Mouse (Mus musculus) stomach, embryonic 14.5 days (tissue): Measurements from ENCODE around the gene Trmt112. TPM values are rescaled to one million over a fixed set of nuclear protein-coding genes. Genes with fewer than 3 reads are reported as not detected.

Experiments
- ATAC-seq: fragments of 200-750 bp; cut with Nextera tagmentation; 2 replicates; pipeline ENCODE4 v1.8.0; 2017; ENCODE audit warnings: low read depth, moderate TSS enrichment; ENCODE audit not compliant: insufficient number of reproducible peaks, insufficient read depth, low FRiP score
- H3K27ac ChIP-seq: fragments of 300-500 bp; sonication (generic); 2 replicates; pipeline ENCODE4 v1.5.1; 2014; ENCODE audit warnings: mild to moderate bottlenecking, low read length, moderate library complexity, mixed read lengths
- H3K27me3 ChIP-seq: fragments of 300-500 bp; sonication (generic); 2 replicates; pipeline ENCODE4 v1.6.1; 2014; ENCODE audit warnings: low read length, control low read depth, mixed read lengths; ENCODE audit not compliant: control insufficient read depth, insufficient read depth
- H3K36me3 ChIP-seq: fragments of 300-500 bp; sonication (generic); 2 replicates; pipeline ENCODE4 v1.6.1; 2014; ENCODE audit warnings: mild to moderate bottlenecking, control low read depth, low read length, moderate library complexity, mixed read lengths; ENCODE audit not compliant: control insufficient read depth, insufficient read depth
- H3K4me1 ChIP-seq: fragments of 300-500 bp; sonication (generic); 2 replicates; pipeline ENCODE4 v1.6.1; 2014; ENCODE audit warnings: low read length, control low read depth, mixed read lengths; ENCODE audit not compliant: control insufficient read depth, insufficient read depth
- H3K4me2 ChIP-seq: fragments of 300-500 bp; sonication (generic); replicated peaks from 2 replicates; pipeline ENCODE4 v1.6.1; 2014; ENCODE audit warnings: low read depth, low read length, control low read depth
- H3K4me3 ChIP-seq: fragments of 300-500 bp; sonication (generic); 2 replicates; pipeline ENCODE4 v1.5.1; 2014; ENCODE audit warnings: low read depth, low read length, control low read depth
- H3K9ac ChIP-seq: fragments of 300-500 bp; sonication (generic); replicated peaks from 2 replicates; pipeline ENCODE4 v1.6.1; 2014; ENCODE audit warnings: low read depth, mild to moderate bottlenecking, control low read depth, low read length, moderate library complexity, mixed read lengths
- H3K9me3 ChIP-seq: fragments of 300-500 bp; sonication (generic); 2 replicates; pipeline ENCODE4 v1.6.1; 2016; ENCODE audit warnings: low read depth, low read length, control low read depth; ENCODE audit not compliant: control insufficient read depth
- WGBS: fragments of 180-500 bp; shearing (Covaris S2); extraction: QIAGEN DNeasy Blood & Tissue Kit; methylation state at CpG from one replicate; pipeline ENCODE4 v1.1.7; 2014; 5-methylcytosine and 5-hydroxymethylcytosine counted together
- polyA plus RNA-seq: library from polyadenylated mRNA; unstranded; fragments of >200 nt; fragmentation: Nextera tagmentation; extraction: Ambion mirVana; gene quantifications from 2 replicates; pipeline ENCODE4 v1.2.1, GENCODE M21; 2014

The Trmt112 gene
- polyA plus RNA-seq, 1 experiment from 2014 or later = 158 TPM

DNA sequence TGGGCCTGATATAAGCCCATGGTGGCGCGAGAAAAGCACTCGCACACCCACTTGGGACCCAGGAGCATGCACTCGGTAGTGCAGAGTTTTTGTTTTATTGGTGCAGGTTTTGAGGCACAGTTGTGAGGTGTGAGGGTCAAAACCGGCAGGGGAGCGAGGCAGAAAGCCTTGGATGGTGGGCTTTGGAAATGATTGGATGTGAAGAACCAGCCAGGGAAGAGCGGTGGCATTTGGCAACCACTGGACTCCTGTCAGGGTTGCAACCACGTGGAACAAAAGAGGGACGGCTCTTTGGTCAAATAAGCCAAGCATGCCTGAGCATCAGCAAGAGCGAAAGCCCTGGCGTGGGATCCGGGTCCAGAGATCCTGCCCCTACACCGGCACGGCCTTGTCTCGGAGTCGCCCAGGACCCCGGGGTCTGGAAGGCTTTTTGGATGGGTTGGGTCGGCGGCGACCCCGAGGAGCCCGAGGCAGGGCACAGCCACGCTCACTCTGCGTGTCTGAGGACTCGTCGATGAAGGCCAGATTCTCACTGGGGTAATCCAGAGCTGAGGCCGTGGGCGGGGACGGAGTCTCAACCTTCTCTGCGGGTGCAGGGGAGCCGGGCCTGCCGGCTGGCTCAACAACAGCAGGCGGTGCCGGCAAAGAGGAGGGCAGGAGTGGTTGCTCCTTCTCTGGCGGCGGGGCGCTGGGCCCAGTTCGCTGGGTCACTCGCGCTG lies 16.3 kb downstream of the Trmt112 start:
- H3K36me3 ChIP-seq = no peaks in the 10 kb centered on the region
- peak overlapping the region; percentile 44; the same call in 1 of the 2 replicates for H3K27ac ChIP-seq
- no peak overlapping the region for H3K4me3 ChIP-seq
- peaks cover 5% of the 10 kb centered on the region for H3K4me1 ChIP-seq
- WGBS = 13% methylated on average over 40 of the region's 40 CpGs
- H3K9ac ChIP-seq = no peak overlapping the region
- no peaks in the 10 kb centered on the region for H3K9me3 ChIP-seq
- no peak for ATAC-seq
- H3K4me2 ChIP-seq = peak overlapping the region; percentile 31
- peaks cover 28% of the 10 kb centered on the region for H3K27me3 ChIP-seq

DNA sequence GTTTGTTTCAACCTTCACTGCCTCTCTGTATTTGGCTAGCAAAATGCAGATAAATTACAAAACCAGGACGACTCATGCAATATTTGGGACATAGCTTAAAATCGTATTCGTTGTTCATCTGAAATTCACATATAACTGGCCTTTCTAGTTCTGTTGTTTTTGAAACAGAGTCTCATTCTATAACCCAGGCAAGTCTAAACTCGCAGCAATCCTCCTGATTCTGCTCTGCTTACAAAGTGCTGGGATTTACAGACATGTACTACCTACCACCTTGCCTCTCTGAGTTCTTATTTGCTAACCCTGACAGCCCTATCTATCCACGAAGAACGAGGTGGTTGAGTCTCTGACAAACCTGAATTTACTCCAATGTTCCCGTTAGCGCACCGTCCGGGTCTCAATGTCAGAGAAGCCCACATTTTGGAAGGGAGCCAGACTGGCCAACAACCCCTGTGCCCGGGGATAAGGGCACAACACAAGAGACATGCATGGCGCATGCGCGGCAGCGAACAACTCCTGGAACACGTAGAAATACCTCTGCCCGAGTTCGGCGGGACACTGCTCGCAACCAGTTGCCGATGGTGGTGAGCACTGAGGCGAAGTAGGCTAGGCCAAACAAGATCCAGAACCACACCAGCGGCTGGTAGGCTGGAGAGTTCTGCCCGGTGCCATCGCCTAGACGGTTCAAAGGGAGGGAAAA lies 17.2 kb downstream of the Trmt112 start:
- no peak for ATAC-seq
- H3K4me2 ChIP-seq = peak overlapping the region; percentile 30
- no peaks in the 10 kb centered on the region for H3K9me3 ChIP-seq
- H3K4me3 ChIP-seq = peak overlapping the region; percentile 12
- H3K9ac ChIP-seq = no peak overlapping the region
- H3K27me3 ChIP-seq = peaks cover 32% of the 10 kb centered on the region
- peaks cover 4% of the 10 kb centered on the region for H3K4me1 ChIP-seq
- 20% methylated on average over 26 of the region's 26 CpGs for WGBS
- H3K27ac ChIP-seq = peak overlapping the region; percentile 44; the same call in 1 of the 2 replicates
- H3K36me3 ChIP-seq = no peaks in the 10 kb centered on the region

DNA sequence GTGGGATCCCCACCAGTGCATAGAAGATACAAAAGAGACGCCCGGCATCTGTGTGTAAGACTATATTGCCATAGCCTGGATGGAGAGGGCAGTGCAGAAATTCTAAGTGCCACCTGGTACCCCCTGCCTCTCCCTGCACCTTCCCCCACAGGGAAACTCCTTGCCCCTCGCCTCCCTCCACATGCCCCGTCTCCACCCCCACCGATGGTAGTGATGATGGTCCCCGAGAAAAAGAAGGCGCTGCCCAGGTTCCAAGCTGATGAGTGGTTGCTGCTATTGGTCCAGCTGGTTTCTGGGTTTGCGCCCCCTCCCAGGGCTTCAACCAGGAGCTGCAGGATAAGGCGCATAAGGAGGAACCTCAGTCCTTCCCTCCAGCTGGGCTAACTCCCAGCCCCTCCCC lies 18.6 kb downstream of the Trmt112 start:
- no peak overlapping the region for H3K27ac ChIP-seq
- 0 out of 2 replicates have a peak overlapping the region, but pooled peaks have one; percentile 3 for H3K4me3 ChIP-seq
- H3K9ac ChIP-seq = no peak overlapping the region
- H3K27me3 ChIP-seq = peaks cover 44% of the 10 kb centered on the region
- WGBS = 17% methylated on average over 9 of the region's 9 CpGs
- no peaks in the 10 kb centered on the region for H3K36me3 ChIP-seq
- no peak overlapping the region for H3K4me2 ChIP-seq
- no peaks in the 10 kb centered on the region for H3K9me3 ChIP-seq
- ATAC-seq = no peak
- H3K4me1 ChIP-seq = peaks cover 4% of the 10 kb centered on the region

DNA sequence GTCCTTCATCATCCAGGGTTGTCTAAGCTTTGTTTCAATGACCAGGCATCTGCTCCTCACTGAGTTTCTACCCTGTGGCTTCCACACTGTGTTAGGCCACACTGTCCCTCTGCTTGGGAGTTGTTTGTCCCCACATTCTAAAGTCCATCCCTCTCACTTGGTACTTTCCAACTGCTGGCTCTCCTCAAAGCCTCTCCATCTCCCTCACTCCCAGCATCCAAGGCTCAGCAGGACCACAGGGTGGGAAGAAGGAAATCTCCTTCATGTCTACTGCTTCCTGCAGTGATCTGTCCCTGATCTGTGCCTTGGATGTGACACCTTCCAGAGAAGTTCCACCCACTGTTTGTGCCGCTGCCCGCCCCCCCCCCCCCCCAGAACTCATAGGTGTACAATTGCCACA lies 21.5 kb downstream of the Trmt112 start:
- ATAC-seq = no peak
- Histone ChIP-seq H3K4me2 (no peak overlapping the region), H3K36me3 (no peaks in the 10 kb centered on the region), H3K4me3 (no peak overlapping the region), H3K27ac (no peak overlapping the region), H3K4me1 (peaks cover 10% of the 10 kb centered on the region), H3K9me3 (no peaks in the 10 kb centered on the region), H3K9ac (no peak overlapping the region), H3K27me3 (peaks cover 51% of the 10 kb centered on the region)
- WGBS = 6% methylated on average over 2 of the region's 2 CpGs

DNA sequence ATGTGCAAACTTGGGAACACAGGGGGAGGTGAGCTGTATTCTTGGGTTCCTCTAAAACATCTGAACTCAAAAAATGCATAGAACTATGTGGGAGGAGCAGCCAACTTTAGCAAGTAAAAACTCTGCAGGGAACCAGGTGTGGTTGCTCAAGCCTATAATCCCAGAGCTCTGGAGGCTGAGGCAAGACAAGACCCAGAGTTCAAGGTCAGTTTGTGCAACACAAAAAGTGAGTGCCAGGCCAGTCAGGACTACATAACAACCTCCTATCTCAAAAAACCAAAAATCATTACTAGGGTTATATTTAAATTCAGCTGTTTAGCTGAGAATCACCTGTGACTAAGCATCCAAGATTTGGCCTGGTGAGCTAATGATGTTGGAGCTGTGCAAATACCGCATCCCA lies 22.5 kb downstream of the Trmt112 start:
- WGBS = 44% methylated on average over 1 of the region's 1 CpGs
- H3K27me3 ChIP-seq = peaks cover 44% of the 10 kb centered on the region
- H3K9me3 ChIP-seq = no peaks in the 10 kb centered on the region
- no peaks in the 10 kb centered on the region for H3K36me3 ChIP-seq
- H3K27ac ChIP-seq = no peak overlapping the region
- no peak overlapping the region for H3K9ac ChIP-seq
- no peak overlapping the region for H3K4me3 ChIP-seq
- H3K4me1 ChIP-seq = peaks cover 10% of the 10 kb centered on the region; the same call in 1 of the 2 replicates
- no peak for ATAC-seq
- H3K4me2 ChIP-seq = no peak overlapping the region

DNA sequence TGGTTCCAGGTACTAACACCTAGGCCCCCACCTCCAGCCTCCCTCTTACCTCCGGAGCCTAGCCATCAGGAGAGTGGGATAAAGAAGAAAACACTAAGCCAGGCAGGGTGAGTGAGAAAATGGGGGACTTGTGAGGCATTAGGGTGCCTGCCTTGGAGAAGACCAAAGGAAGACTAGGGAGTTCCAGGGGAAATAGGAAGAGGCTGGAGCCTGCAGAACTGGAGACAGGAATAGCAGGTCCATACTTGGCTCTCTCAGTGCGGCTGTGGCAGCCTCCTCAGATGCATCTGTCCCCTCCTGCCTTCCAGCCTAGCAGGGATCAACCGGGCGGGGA lies 23.6 kb downstream of the Trmt112 start:
- no peak for ATAC-seq
- H3K27me3 ChIP-seq = peaks cover 39% of the 10 kb centered on the region
- H3K4me3 ChIP-seq = no peak overlapping the region
- no peaks in the 10 kb centered on the region for H3K9me3 ChIP-seq
- no peaks in the 10 kb centered on the region for H3K36me3 ChIP-seq
- WGBS = 30% methylated on average over 4 of the region's 4 CpGs
- no peak overlapping the region for H3K27ac ChIP-seq
- no peak overlapping the region for H3K9ac ChIP-seq
- H3K4me2 ChIP-seq = 0 out of 2 replicates have a peak overlapping the region, but pooled peaks have one; percentile 83
- H3K4me1 ChIP-seq = peaks cover 10% of the 10 kb centered on the region; the same call in 1 of the 2 replicates

DNA sequence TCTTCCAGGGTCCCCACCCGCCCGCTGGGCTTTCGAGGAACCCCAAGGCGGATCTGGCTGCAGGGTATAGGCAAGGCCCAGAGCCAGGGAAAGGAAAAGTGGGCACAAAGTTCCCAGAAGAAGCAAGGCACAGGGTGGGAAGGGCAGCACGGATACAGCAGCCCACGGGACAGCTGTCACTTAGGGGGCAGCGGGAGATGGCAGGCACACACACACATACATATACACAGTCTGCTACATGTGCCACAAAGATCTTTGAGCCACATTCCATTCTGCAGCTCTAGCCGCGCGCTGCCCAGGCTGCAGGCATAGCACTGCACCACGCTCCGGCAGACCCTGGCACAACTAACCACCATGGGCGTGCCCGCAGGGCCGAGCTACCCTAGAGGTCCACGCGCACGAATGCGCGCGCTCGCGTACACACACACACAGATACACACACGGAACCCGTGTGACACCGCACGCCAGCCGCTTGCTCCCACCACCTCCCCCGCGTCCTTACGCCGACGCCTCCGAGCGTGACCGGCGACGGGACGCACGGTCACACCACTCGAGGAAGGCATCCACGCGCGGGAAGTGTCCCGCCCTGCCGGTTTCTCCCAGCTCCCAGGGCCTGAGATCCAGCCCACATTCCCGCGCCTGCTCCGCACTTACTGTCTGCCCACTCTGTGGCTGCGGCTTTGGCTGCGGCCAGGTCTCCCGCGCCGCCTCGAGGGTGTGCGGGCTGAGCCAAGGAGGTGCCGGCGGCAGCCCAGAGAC lies 24.1 kb downstream of the Trmt112 start:
- H3K4me1 ChIP-seq = peaks cover 10% of the 10 kb centered on the region; the same call in 1 of the 2 replicates
- H3K27me3 ChIP-seq = peaks cover 39% of the 10 kb centered on the region
- H3K9me3 ChIP-seq = no peaks in the 10 kb centered on the region
- H3K4me3 ChIP-seq = peak overlapping the region; percentile 42
- H3K27ac ChIP-seq = no peak overlapping the region
- H3K4me2 ChIP-seq = peak overlapping the region; percentile 83
- no peak for ATAC-seq
- peak overlapping the region; percentile 30; the same call in 1 of the 2 replicates for H3K9ac ChIP-seq
- 5% methylated on average over 58 of the region's 58 CpGs for WGBS
- no peaks in the 10 kb centered on the region for H3K36me3 ChIP-seq

DNA sequence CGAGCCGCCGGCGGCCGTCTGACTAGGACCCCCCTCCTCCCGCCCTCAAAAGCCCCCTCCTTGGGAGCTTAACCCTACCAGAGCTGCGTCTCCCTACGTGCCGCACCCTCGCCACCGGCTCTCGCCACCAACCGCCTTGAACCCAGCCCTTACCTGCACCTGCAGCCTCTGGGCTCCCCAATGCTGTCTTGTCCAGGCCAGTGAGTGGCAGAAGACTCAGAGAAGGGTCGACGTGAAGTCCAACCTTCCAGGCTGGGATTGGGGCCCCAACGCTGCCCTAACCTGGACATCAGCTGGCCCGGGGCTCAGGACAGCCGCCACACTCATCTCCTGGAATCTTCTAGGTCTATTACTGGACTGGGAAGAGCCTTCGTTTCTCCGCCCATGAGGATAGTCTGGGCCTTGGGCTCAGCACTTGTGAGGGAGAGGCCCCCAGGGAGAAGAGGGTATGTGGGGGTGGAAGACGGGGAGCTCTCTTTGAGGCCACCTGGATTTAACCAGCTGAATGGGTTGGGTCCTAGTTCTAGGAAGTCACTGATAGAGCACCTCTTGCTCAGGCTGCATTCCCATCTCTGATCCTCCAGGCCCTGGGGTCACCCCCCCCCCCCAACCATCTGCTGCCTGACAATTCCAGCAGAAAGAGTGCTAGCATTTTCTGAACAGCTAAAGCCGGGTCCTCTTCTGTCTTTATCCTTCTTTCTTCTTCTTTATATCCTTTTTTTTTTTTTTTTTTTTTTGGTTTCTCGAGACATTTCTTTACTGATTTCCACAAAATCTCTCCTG lies 24.9 kb downstream of the Trmt112 start, which contains the start of gene Kcnk4:
Gene Kcnk4 (minus strand): TSS at position 321 of the 783 bp plus-strand sequence.
- no peaks in the 10 kb centered on the region for H3K36me3 ChIP-seq
- H3K9me3 ChIP-seq = no peaks in the 10 kb centered on the region
- WGBS = 11% methylated on average over 23 of the region's 23 CpGs
- peak within 1 kb of the TSS; percentile 42 for H3K4me3 ChIP-seq
- H3K9ac ChIP-seq = peak within 1 kb of the TSS; percentile 30; the same call in 1 of the 2 replicates
- no peak for ATAC-seq
- H3K27me3 ChIP-seq = peaks cover 39% of the 10 kb centered on the region
- peak within 1 kb of the TSS; percentile 83 for H3K4me2 ChIP-seq
- no peak within 1 kb of the TSS for H3K27ac ChIP-seq
- peaks cover 10% of the 10 kb centered on the region; the same call in 1 of the 2 replicates for H3K4me1 ChIP-seq
